Mouse (Mus musculus) cerebellum, adult 11-12 months (tissue): ENCODE measurements around the gene Bnc2.

Source experiments
- DNase-seq: peaks from one replicate; pipeline ENCODE4 v3.0.0; 2022

The Bnc2 gene

GRCm38 (mm10) chr4:84407328-84408028 is 267.6 kb downstream of the Bnc2 start:
- no peak for DNase-seq

GRCm38 (mm10) chr4:84403356-84404145 is 271.5 kb downstream of the Bnc2 start:
- DNase-seq: no peak

- DNase-seq: no peak
These were observed 286.1 kb downstream of the Bnc2 start for GRCm38 (mm10) chr4:84388991-84389390.

GRCm38 (mm10) chr4:84385156-84385555 is 289.9 kb downstream of the Bnc2 start:
- no peak for DNase-seq

GRCm38 (mm10) chr4:84379289-84379688 is 295.8 kb downstream of the Bnc2 start:
- DNase-seq: no peak

- no peak for DNase-seq
These were observed 297.6 kb downstream of the Bnc2 start for GRCm38 (mm10) chr4:84377513-84377912.

- no peak for DNase-seq
These were observed 312.7 kb downstream of the Bnc2 start for GRCm38 (mm10) chr4:84362337-84362823.

GRCm38 (mm10) chr4:84361165-84361564 is 313.9 kb downstream of the Bnc2 start:
- no peak for DNase-seq

GRCm38 (mm10) chr4:84359996-84360395 is 315.1 kb downstream of the Bnc2 start:
- no peak for DNase-seq

- DNase-seq: no peak
These were observed 316.9 kb downstream of the Bnc2 start for GRCm38 (mm10) chr4:84358204-84358603.

- DNase-seq: no peak
These were observed 317.7 kb downstream of the Bnc2 start for GRCm38 (mm10) chr4:84357382-84357781.

GRCm38 (mm10) chr4:84356468-84357153 is 318.5 kb downstream of the Bnc2 start:
- no peak for DNase-seq

- DNase-seq: no peak
These were observed 322.4 kb downstream of the Bnc2 start for GRCm38 (mm10) chr4:84352656-84353055.

- no peak for DNase-seq
These were observed 325.5 kb downstream of the Bnc2 start for GRCm38 (mm10) chr4:84349536-84349935.

- DNase-seq: no peak
These were observed 335.9 kb downstream of the Bnc2 start for GRCm38 (mm10) chr4:84339172-84339571.

- DNase-seq: no peak
These were observed 343.1 kb downstream of the Bnc2 start for GRCm38 (mm10) chr4:84331995-84332394.

GRCm38 (mm10) chr4:84331450-84331849 is 343.6 kb downstream of the Bnc2 start:
- no peak for DNase-seq

- no peak for DNase-seq
These were observed 344.6 kb downstream of the Bnc2 start for GRCm38 (mm10) chr4:84330509-84330908.

- no peak for DNase-seq
These were observed 345.4 kb downstream of the Bnc2 start for GRCm38 (mm10) chr4:84329651-84330050.

GRCm38 (mm10) chr4:84324371-84324770 is 350.7 kb downstream of the Bnc2 start:
- DNase-seq: no peak

- DNase-seq: no peak
These were observed 353.5 kb downstream of the Bnc2 start for GRCm38 (mm10) chr4:84321598-84321997.

GRCm38 (mm10) chr4:84317421-84317820 is 357.7 kb downstream of the Bnc2 start:
- DNase-seq: no peak

GRCm38 (mm10) chr4:84311371-84311770 is 363.7 kb downstream of the Bnc2 start:
- no peak for DNase-seq

GRCm38 (mm10) chr4:84310851-84311250 is 364.2 kb downstream of the Bnc2 start:
- DNase-seq: no peak
